Mouse (Mus musculus) stomach, embryonic 16.5 days (tissue): ENCODE data around the gene Dhx58. TPM values are rescaled to one million over a fixed set of nuclear protein-coding genes. Genes with fewer than 3 reads are reported as not detected.
"Not testable (repeated sequence)": the region's sequence is repeated elsewhere in the genome, so short reads cannot be mapped to it uniquely, and the experiment has no call there.

Source experiments
- ATAC-seq: fragments of 200-750 bp; cut with Nextera tagmentation; 2 replicates; pipeline ENCODE4 v1.8.0; 2017; ENCODE audit warnings: moderate number of reproducible peaks, moderate TSS enrichment; ENCODE audit not compliant: insufficient read depth, low FRiP score
- H3K27ac ChIP-seq: fragments of 300-500 bp; sonication (generic); 2 replicates; pipeline ENCODE4 v1.5.1; 2014; ENCODE audit warnings: low read length
- H3K27me3 ChIP-seq: fragments of 300-500 bp; sonication (generic); 2 replicates; pipeline ENCODE4 v1.6.1; 2014; ENCODE audit warnings: low read length, control low read depth, mixed read lengths; ENCODE audit not compliant: control insufficient read depth, insufficient read depth
- H3K36me3 ChIP-seq: fragments of 300-500 bp; sonication (generic); 2 replicates; pipeline ENCODE4 v1.6.1; 2014; ENCODE audit warnings: low read length; ENCODE audit not compliant: control insufficient read depth, insufficient read depth
- H3K4me1 ChIP-seq: fragments of 300-500 bp; sonication (generic); 2 replicates; pipeline ENCODE4 v1.6.1; 2014; ENCODE audit warnings: low read length, control low read depth, mixed read lengths; ENCODE audit not compliant: control insufficient read depth, insufficient read depth
- H3K4me2 ChIP-seq: fragments of 300-500 bp; sonication (generic); 2 replicates; pipeline ENCODE4 v1.6.1; 2014; ENCODE audit warnings: low read depth, low read length, mixed read lengths
- H3K4me3 ChIP-seq: fragments of 300-500 bp; sonication (generic); replicated peaks from 2 replicates; pipeline ENCODE4 v1.5.1; 2014; ENCODE audit warnings: mild to moderate bottlenecking, low read length
- H3K9ac ChIP-seq: fragments of 300-500 bp; sonication (generic); 2 replicates; pipeline ENCODE4 v1.6.1; 2014; ENCODE audit warnings: low read length
- H3K9me3 ChIP-seq: fragments of 300-500 bp; sonication (generic); replicated peaks from 2 replicates; pipeline ENCODE4 v1.6.1; 2016; ENCODE audit warnings: low read length, control low read depth; ENCODE audit not compliant: control insufficient read depth
- WGBS: fragments of 180-500 bp; shearing (Covaris S2); extraction: QIAGEN DNeasy Blood & Tissue Kit; methylation state at CpG from one replicate; pipeline ENCODE4 v1.1.7; 2014; 5-methylcytosine and 5-hydroxymethylcytosine counted together
- polyA plus RNA-seq: library from polyadenylated mRNA; unstranded; fragments of >200 nt; fragmentation: Nextera tagmentation; extraction: Ambion mirVana; gene quantifications from 2 replicates; pipeline ENCODE4 v1.2.1, GENCODE M21; 2015

Gene Dhx58
- polyA plus RNA-seq, 1 experiment from 2014 or later, result 2.8 TPM

DNA sequence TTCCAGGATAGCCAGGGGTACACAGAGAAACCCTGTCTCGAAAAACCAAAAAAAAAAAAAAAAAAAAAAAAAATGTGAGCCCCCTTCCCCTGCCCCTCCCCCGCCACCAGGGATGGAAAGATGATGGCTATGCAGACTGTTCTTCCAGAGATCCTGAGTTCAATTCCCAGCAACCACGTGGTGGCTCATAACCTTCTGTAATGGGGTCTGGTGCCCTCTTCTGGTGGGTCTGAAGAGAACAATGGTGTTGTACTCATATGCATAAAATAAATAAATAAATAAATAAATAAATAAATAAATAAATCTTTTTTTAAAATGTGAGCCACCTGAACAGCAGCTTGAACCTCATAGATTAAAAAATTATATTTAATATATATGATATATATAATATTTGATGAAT lies 48.5 kb downstream of the Dhx58 start:
- ATAC-seq, H3K4me1 ChIP-seq, H3K27me3 ChIP-seq, H3K9me3 ChIP-seq, H3K9ac ChIP-seq, H3K36me3 ChIP-seq, H3K27ac ChIP-seq, H3K4me2 ChIP-seq, H3K4me3 ChIP-seq: not testable (repeated sequence)
- WGBS, result 60% methylated on average over 2 of the region's 3 CpGs

DNA sequence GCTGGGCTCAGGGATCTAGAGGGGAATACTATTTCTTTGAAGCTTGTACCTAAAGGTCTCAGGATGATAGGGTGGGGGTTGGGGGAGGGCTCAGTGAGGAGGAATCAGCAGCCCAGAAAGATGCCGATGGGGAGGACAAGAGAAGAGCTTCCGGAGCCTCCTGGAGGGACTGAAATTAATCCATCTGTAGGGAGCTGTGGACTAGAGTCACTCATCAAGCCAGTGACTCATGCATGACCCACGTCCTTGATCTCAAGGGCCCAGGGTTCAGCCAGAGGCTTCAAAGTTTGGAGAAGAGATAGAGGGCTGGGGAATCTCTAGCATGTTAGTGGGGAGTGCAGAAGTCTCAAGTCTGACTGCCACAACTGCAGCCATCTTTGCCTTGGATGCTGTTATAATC lies 52.3 kb downstream of the Dhx58 start:
- no peak overlapping the region for H3K4me3 ChIP-seq
- ATAC-seq, result no peak
- no peak overlapping the region for H3K9ac ChIP-seq
- peaks cover 17% of the 10 kb centered on the region; the same call in 1 of the 2 replicates for H3K27me3 ChIP-seq
- H3K4me1 ChIP-seq, result no peaks in the 10 kb centered on the region
- no peaks in the 10 kb centered on the region for H3K36me3 ChIP-seq
- H3K9me3 ChIP-seq, result no peaks in the 10 kb centered on the region
- WGBS, result 18% methylated on average over 3 of the region's 3 CpGs
- H3K27ac ChIP-seq, result no peak overlapping the region
- no peak overlapping the region for H3K4me2 ChIP-seq

DNA sequence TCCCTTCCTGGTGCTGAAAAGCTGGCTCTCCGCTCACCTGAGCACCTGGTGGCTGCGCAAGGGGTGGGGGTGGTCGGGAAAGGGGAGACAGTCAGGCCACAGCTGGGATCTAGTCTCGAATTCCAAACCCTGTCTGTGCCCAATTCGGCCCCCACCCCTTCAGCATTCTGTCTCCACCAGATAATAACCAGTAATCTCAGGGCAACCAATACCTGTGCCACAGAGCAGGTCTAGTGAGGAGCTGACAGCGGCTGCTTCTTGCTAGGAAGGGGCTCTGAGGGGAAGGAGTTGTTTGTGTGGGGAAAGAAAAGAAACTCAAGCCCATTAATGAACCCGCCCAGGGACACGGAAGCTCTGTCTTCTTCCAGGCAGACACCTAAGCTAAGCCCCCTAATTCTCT lies 52.9 kb downstream of the Dhx58 start:
- Histone ChIP-seq H3K27me3 (peaks cover 17% of the 10 kb centered on the region; the same call in 1 of the 2 replicates), H3K4me2 (no peak overlapping the region), H3K4me3 (no peak overlapping the region), H3K4me1 (no peaks in the 10 kb centered on the region), H3K36me3 (no peaks in the 10 kb centered on the region), H3K27ac (no peak overlapping the region), H3K9ac (no peak overlapping the region), H3K9me3 (no peaks in the 10 kb centered on the region)
- 13% methylated on average over 8 of the region's 8 CpGs for WGBS
- ATAC-seq, result no peak

DNA sequence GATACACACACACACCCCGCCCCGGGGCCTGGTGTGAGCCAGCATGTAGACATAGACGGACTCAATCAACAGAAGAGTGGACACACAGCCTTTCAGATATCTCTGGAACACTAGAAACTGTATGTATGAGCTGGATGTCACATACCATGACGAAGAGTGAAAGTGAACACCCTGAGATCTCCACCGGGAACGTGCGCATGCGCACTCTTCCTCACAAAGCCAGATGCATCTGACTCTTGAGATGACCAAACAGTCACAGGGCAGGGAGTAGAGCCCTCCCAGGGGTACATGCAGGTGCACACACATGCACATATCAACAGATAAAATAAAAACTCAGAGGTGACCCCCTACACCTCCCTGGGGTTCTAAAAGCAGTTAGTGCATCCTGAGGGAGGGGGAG lies 55.7 kb downstream of the Dhx58 start:
- Histone ChIP-seq H3K4me3 (no peak overlapping the region), H3K27me3 (peaks cover 17% of the 10 kb centered on the region; the same call in 1 of the 2 replicates), H3K4me1 (no peaks in the 10 kb centered on the region), H3K4me2 (no peak overlapping the region), H3K9ac (no peak overlapping the region), H3K27ac (no peak overlapping the region), H3K9me3 (no peaks in the 10 kb centered on the region), H3K36me3 (no peaks in the 10 kb centered on the region)
- ATAC-seq, result no peak
- WGBS, result 82% methylated on average over 8 of the region's 8 CpGs

DNA sequence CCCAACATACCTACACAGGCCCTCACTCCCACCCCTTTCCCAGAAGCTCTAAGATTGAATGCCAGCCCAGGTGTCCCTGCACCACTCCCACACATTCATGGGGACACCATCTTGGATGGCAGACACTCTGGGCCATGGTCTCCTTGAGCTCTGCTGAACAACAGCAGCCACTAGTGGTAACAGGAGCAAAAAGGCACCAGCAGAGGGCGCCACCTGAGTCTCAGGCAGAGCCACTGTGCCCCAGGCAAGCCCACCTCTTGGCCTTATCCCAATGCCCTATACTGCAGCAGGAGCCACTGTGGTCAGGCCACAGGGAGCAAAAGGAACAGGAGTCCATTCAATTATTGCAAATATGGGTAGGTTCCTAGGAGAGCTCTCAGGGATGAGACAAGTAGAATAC lies 57.8 kb downstream of the Dhx58 start:
- no peaks in the 10 kb centered on the region for H3K36me3 ChIP-seq
- no peak overlapping the region for H3K4me3 ChIP-seq
- no peak for ATAC-seq
- peaks cover 16% of the 10 kb centered on the region; the same call in 1 of the 2 replicates for H3K27me3 ChIP-seq
- H3K9ac ChIP-seq, result no peak overlapping the region
- no peaks in the 10 kb centered on the region for H3K4me1 ChIP-seq
- 10% methylated on average over 1 of the region's 1 CpGs for WGBS
- H3K9me3 ChIP-seq, result no peaks in the 10 kb centered on the region
- H3K27ac ChIP-seq, result no peak overlapping the region
- H3K4me2 ChIP-seq, result no peak overlapping the region

Other genes with a start within 250 kb of the Dhx58 start
- gene Klhl11, start 231.5 kb downstream of the Dhx58 start, polyA plus RNA-seq, result 7.4 and 7.5 TPM in 2 replicates
- 178 and 192 TPM in 2 replicates for gene Acly, start 176.3 kb downstream of the Dhx58 start, polyA plus RNA-seq
- gene Ttc25, start 158.7 kb downstream of the Dhx58 start, polyA plus RNA-seq, result 0.40 and 0.60 TPM in 2 replicates
- 38.9 and 40.6 TPM in 2 replicates for gene Cnp, start 129.4 kb downstream of the Dhx58 start, polyA plus RNA-seq
- 60.7 and 67.1 TPM in 2 replicates for gene Nkiras2, start 85.0 kb downstream of the Dhx58 start, polyA plus RNA-seq
- 209 and 214 TPM in 2 replicates for gene Dnajc7, start 84.1 kb downstream of the Dhx58 start, polyA plus RNA-seq
- 0.19 and 0.27 TPM in 2 replicates for gene Zfp385c, start 11.8 kb downstream of the Dhx58 start, polyA plus RNA-seq
- gene Kat2a, start 8.2 kb upstream of the Dhx58 start, polyA plus RNA-seq, result 40.6 and 41.5 TPM in 2 replicates
- gene Hspb9, start 9.6 kb upstream of the Dhx58 start, polyA plus RNA-seq, result 0.36 TPM in 1 of 2 replicates, not detected in the other
- 33.2 and 33.9 TPM in 2 replicates for gene Rab5c, start 33.9 kb upstream of the Dhx58 start, polyA plus RNA-seq
- gene Kcnh4, start 55.7 kb upstream of the Dhx58 start, polyA plus RNA-seq, result 0.14 and 0.22 TPM in 2 replicates
- gene Hcrt, start 58.7 kb upstream of the Dhx58 start, polyA plus RNA-seq, result not detected in 2 replicates
- 6.5 and 7.2 TPM in 2 replicates for gene Ghdc, start 66.7 kb upstream of the Dhx58 start, polyA plus RNA-seq
- gene Stat5b, start 146.5 kb upstream of the Dhx58 start, polyA plus RNA-seq, result 26.2 and 27.4 TPM in 2 replicates
- 12.0 and 14.0 TPM in 2 replicates for gene Stat5a, start 155.1 kb upstream of the Dhx58 start, polyA plus RNA-seq
- gene Stat3, start 235.3 kb upstream of the Dhx58 start, polyA plus RNA-seq, result 47.2 and 56.1 TPM in 2 replicates